Mouse (Mus musculus): Measurements from ENCODE around the gene Prr15l. TPM values are rescaled to one million over a fixed set of nuclear protein-coding genes. Genes with fewer than 3 reads are reported as not detected.

Gene Prr15l
- 56.6 and 137 TPM in 2 replicates for polyA plus RNA-seq (2012; rRNA removed)

- H3K27me3 ChIP-seq (ENCODE audit: control insufficient read depth, insufficient read depth, low read length), result no peaks in the 10 kb centered on the region
- WGBS, result 21% methylated on average over 2 of the region's 2 CpGs
- peaks cover 13% of the 10 kb centered on the region for H3K36me3 ChIP-seq (ENCODE audit: control insufficient read depth, insufficient read depth, low read length)
- H3K27ac ChIP-seq (ENCODE audit: insufficient read depth, low read depth, low read length), result peak within 1 kb of the TSS; percentile 100
- TF ChIP-seq CTCF (IDR thresholded peaks at IDR 0.05; ENCODE audit: extremely low read depth, insufficient read length, insufficient replicate concordance, low read depth, low read length) (no peak), POLR2A (IDR thresholded peaks at IDR 0.05; ENCODE audit: low read depth, low read length) (no peak)
- H3K4me3 ChIP-seq (ENCODE audit: low read depth, low read length), result peak within 1 kb of the TSS; percentile 87
- H3K4me1 ChIP-seq (ENCODE audit: control insufficient read depth, insufficient read depth, insufficient read length, low read length), result peaks cover 27% of the 10 kb centered on the region
Measured at GRCm38 (mm10) chr11:96928088-96928487, at the start of gene Prr15l. Gene Prr15l, plus strand, starts transcription at chr11:96928104.

GRCm38 (mm10) chr11:96878715-96879114, 49.2 kb upstream of the Prr15l start:
- no peak overlapping the region for H3K27ac ChIP-seq (ENCODE audit: insufficient read depth, low read depth, low read length)
- TF ChIP-seq POLR2A (IDR thresholded peaks at IDR 0.05; ENCODE audit: low read depth, low read length) (no peak), CTCF (IDR thresholded peaks at IDR 0.05; ENCODE audit: extremely low read depth, insufficient read length, insufficient replicate concordance, low read depth, low read length) (no peak)
- peaks cover 29% of the 10 kb centered on the region for H3K27me3 ChIP-seq (ENCODE audit: control insufficient read depth, insufficient read depth, low read length)
- H3K4me1 ChIP-seq (ENCODE audit: control insufficient read depth, insufficient read depth, insufficient read length, low read length), result no peaks in the 10 kb centered on the region; the same call in 1 of the 2 replicates
- no peak overlapping the region for H3K4me3 ChIP-seq (ENCODE audit: low read depth, low read length)
- no peaks in the 10 kb centered on the region for H3K36me3 ChIP-seq (ENCODE audit: control insufficient read depth, insufficient read depth, low read length)
- 39% methylated on average over 3 of the region's 3 CpGs for WGBS

- Histone ChIP-seq H3K27me3 (ENCODE audit: control insufficient read depth, insufficient read depth, low read length) (peaks cover 25% of the 10 kb centered on the region), H3K27ac (ENCODE audit: insufficient read depth, low read depth, low read length) (no peak overlapping the region), H3K36me3 (ENCODE audit: control insufficient read depth, insufficient read depth, low read length) (no peaks in the 10 kb centered on the region), H3K4me3 (ENCODE audit: low read depth, low read length) (no peak overlapping the region), H3K4me1 (ENCODE audit: control insufficient read depth, insufficient read depth, insufficient read length, low read length) (no peaks in the 10 kb centered on the region; the same call in 1 of the 2 replicates)
- no peak for TF ChIP-seq CTCF (IDR thresholded peaks at IDR 0.05; ENCODE audit: extremely low read depth, insufficient read length, insufficient replicate concordance, low read depth, low read length)
- no peak for TF ChIP-seq POLR2A (IDR thresholded peaks at IDR 0.05; ENCODE audit: low read depth, low read length)
- WGBS, result 44% methylated on average over 7 of the region's 7 CpGs
Measured at GRCm38 (mm10) chr11:96879359-96879758, 48.5 kb upstream of the Prr15l start.

- no peak for TF ChIP-seq CTCF (IDR thresholded peaks at IDR 0.05; ENCODE audit: extremely low read depth, insufficient read length, insufficient replicate concordance, low read depth, low read length)
- no peak for TF ChIP-seq POLR2A (IDR thresholded peaks at IDR 0.05; ENCODE audit: low read depth, low read length)
- H3K4me3 ChIP-seq (ENCODE audit: low read depth, low read length), result no peak overlapping the region
- WGBS, result 81% methylated on average over 9 of the region's 9 CpGs
- no peaks in the 10 kb centered on the region; the same call in 1 of the 2 replicates for H3K4me1 ChIP-seq (ENCODE audit: control insufficient read depth, insufficient read depth, insufficient read length, low read length)
- H3K36me3 ChIP-seq (ENCODE audit: control insufficient read depth, insufficient read depth, low read length), result no peaks in the 10 kb centered on the region
- no peak overlapping the region for H3K27ac ChIP-seq (ENCODE audit: insufficient read depth, low read depth, low read length)
- peaks cover 19% of the 10 kb centered on the region for H3K27me3 ChIP-seq (ENCODE audit: control insufficient read depth, insufficient read depth, low read length)
Measured at GRCm38 (mm10) chr11:96880296-96880695, 47.6 kb upstream of the Prr15l start.

GRCm38 (mm10) chr11:96885901-96886340, 42.0 kb upstream of the Prr15l start:
- Histone ChIP-seq H3K27me3 (ENCODE audit: control insufficient read depth, insufficient read depth, low read length) (no peaks in the 10 kb centered on the region; the same call in 1 of the 2 replicates), H3K36me3 (ENCODE audit: control insufficient read depth, insufficient read depth, low read length) (no peaks in the 10 kb centered on the region), H3K4me1 (ENCODE audit: control insufficient read depth, insufficient read depth, insufficient read length, low read length) (no peaks in the 10 kb centered on the region), H3K27ac (ENCODE audit: insufficient read depth, low read depth, low read length) (no peak overlapping the region), H3K4me3 (ENCODE audit: low read depth, low read length) (no peak overlapping the region)
- no peak for TF ChIP-seq POLR2A (IDR thresholded peaks at IDR 0.05; ENCODE audit: low read depth, low read length)
- TF ChIP-seq CTCF (IDR thresholded peaks at IDR 0.05; ENCODE audit: extremely low read depth, insufficient read length, insufficient replicate concordance, low read depth, low read length), result no peak
- 71% methylated on average over 5 of the region's 5 CpGs for WGBS

DNA sequence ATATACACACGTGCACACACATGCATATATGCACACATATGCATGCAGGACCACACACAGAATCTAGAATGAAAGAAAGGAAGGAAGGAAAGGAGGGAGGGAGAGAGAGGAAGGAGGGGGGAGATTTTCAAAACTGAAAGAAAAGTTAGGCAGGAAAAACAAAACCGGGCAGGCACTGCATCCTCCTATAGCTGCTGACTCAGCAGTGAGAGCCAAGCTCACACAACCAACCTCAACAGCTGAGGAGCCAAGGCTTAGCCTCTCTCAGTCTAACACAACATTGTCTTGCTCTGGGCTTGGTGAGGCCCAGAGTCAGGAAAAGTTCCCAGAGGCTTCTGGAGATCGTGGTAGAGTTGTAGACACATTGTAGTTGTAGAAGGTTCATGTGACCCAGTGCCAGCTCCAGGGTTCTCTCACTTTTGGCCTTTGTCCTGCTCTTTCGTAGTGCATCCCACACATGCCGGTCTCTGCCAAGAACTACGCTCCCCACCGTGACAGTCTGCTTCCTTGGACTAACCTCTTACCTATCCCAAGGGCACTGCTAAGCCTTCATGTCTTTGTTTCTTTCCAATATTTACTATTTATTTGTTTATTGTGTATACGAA, 40.9 kb upstream of the Prr15l start:
- no peaks in the 10 kb centered on the region for H3K4me1 ChIP-seq (ENCODE audit: control insufficient read depth, insufficient read depth, insufficient read length, low read length)
- 69% methylated on average over 8 of the region's 8 CpGs for WGBS
- H3K36me3 ChIP-seq (ENCODE audit: control insufficient read depth, insufficient read depth, low read length), result no peaks in the 10 kb centered on the region
- TF ChIP-seq POLR2A (IDR thresholded peaks at IDR 0.05; ENCODE audit: low read depth, low read length), result no peak
- TF ChIP-seq CTCF (IDR thresholded peaks at IDR 0.05; ENCODE audit: extremely low read depth, insufficient read length, insufficient replicate concordance, low read depth, low read length), result no peak
- no peaks in the 10 kb centered on the region for H3K27me3 ChIP-seq (ENCODE audit: control insufficient read depth, insufficient read depth, low read length)
- H3K27ac ChIP-seq (ENCODE audit: insufficient read depth, low read depth, low read length), result no peak overlapping the region
- H3K4me3 ChIP-seq (ENCODE audit: low read depth, low read length), result no peak overlapping the region

GRCm38 (mm10) chr11:96891784-96892527, 35.9 kb upstream of the Prr15l start:
- Histone ChIP-seq H3K36me3 (ENCODE audit: control insufficient read depth, insufficient read depth, low read length) (no peaks in the 10 kb centered on the region), H3K27ac (ENCODE audit: insufficient read depth, low read depth, low read length) (no peak overlapping the region), H3K27me3 (ENCODE audit: control insufficient read depth, insufficient read depth, low read length) (no peaks in the 10 kb centered on the region), H3K4me3 (ENCODE audit: low read depth, low read length) (no peak overlapping the region), H3K4me1 (ENCODE audit: control insufficient read depth, insufficient read depth, insufficient read length, low read length) (no peaks in the 10 kb centered on the region)
- no peak for TF ChIP-seq CTCF (IDR thresholded peaks at IDR 0.05; ENCODE audit: extremely low read depth, insufficient read length, insufficient replicate concordance, low read depth, low read length)
- no peak for TF ChIP-seq POLR2A (IDR thresholded peaks at IDR 0.05; ENCODE audit: low read depth, low read length)
- WGBS, result 51% methylated on average over 14 of the region's 14 CpGs

Measured in small intestine, adult 2 months (tissue).